Mouse (Mus musculus): ENCODE measurements at regions not wholly inside any gene's neighbourhood (a gene's known extent, or its start where the extent isn't known, plus 50 kb on each side); places are given as distances from the start of the nearest gene placed in this dataset.
"Not testable (repeated sequence)": the region's sequence is repeated elsewhere in the genome, so short reads cannot be mapped to it uniquely, and the experiment has no call there.

GRCm38 (mm10) chr17:4890131-4890530, 104.0 kb upstream of the Arid1b start:
- DNase-seq, result no peak

GRCm38 (mm10) chr17:4891576-4891975, 102.6 kb upstream of the Arid1b start:
- DNase-seq, result no peak

GRCm38 (mm10) chr17:4894756-4895330, 99.3 kb upstream of the Arid1b start:
- DNase-seq, result not testable (repeated sequence)

GRCm38 (mm10) chr17:4903129-4903528, 91.0 kb upstream of the Arid1b start:
- DNase-seq, result no peak

GRCm38 (mm10) chr17:4906504-4906903, 87.6 kb upstream of the Arid1b start:
- no peak for DNase-seq

- peak; percentile 34 for DNase-seq
Measured at GRCm38 (mm10) chr17:4907181-4907752, 86.9 kb upstream of the Arid1b start.

GRCm38 (mm10) chr17:4907841-4908571, 86.1 kb upstream of the Arid1b start:
- DNase-seq, result peak; percentile 96

- DNase-seq, result peak; percentile 52
Measured at GRCm38 (mm10) chr17:4908572-4908965, 85.6 kb upstream of the Arid1b start.

GRCm38 (mm10) chr17:4910182-4910581, 84.0 kb upstream of the Arid1b start:
- no peak for DNase-seq

- DNase-seq, result no peak
Measured at GRCm38 (mm10) chr17:4913001-4913400, 81.1 kb upstream of the Arid1b start.

GRCm38 (mm10) chr17:4919866-4920495, 74.2 kb upstream of the Arid1b start:
- no peak for DNase-seq

GRCm38 (mm10) chr17:4921121-4921520, 73.0 kb upstream of the Arid1b start:
- no peak for DNase-seq

GRCm38 (mm10) chr17:4928631-4929030, 65.5 kb upstream of the Arid1b start:
- no peak for DNase-seq

- DNase-seq, result no peak
Measured at GRCm38 (mm10) chr17:4935268-4935667, 58.9 kb upstream of the Arid1b start.

GRCm38 (mm10) chr17:4940589-4940988, 53.5 kb upstream of the Arid1b start:
- no peak for DNase-seq

- no peak for DNase-seq
Measured at GRCm38 (mm10) chr17:4941286-4941800, 52.8 kb upstream of the Arid1b start.

- DNase-seq, result no peak
Measured at GRCm38 (mm10) chr17:4942868-4943267, 51.3 kb upstream of the Arid1b start.

Data from thymus, postnatal 4 days (tissue).